Mouse (Mus musculus) skeletal muscle tissue, postnatal 0 days (tissue): ENCODE results near the gene Cubn. TPM values are rescaled to one million over a fixed set of nuclear protein-coding genes. Genes with fewer than 3 reads are reported as not detected.

ENCODE experiments used
- polyA plus RNA-seq: library from polyadenylated mRNA; unstranded; fragments of >200 nt; fragmentation: Nextera tagmentation; extraction: Ambion mirVana; gene quantifications from 2 replicates; pipeline ENCODE4 v1.2.1, GENCODE M21; 2015

The Cubn gene
- polyA plus RNA-seq: 0.05 and 0.06 TPM in 2 replicates

GRCm38 (mm10) chr2:13491734-13492133, at the start of gene Cubn:
TSS of gene Cubn (minus strand) at chr2:13491813.

GRCm38 (mm10) chr2:13271165-13271957, 220.3 kb downstream of the Cubn start, which contains the start of gene Rsu1:
TSS of gene Rsu1 (minus strand) at chr2:13271415.

Other genes with a start within 250 kb of the Cubn start
- gene Rsu1, start 220.4 kb downstream of the Cubn start, polyA plus RNA-seq: 124 and 137 TPM in 2 replicates
- 6.3 and 7.5 TPM in 2 replicates for gene Trdmt1, start 52.9 kb upstream of the Cubn start, polyA plus RNA-seq
- gene Vim, start 82.1 kb upstream of the Cubn start, polyA plus RNA-seq: 827 and 903 TPM in 2 replicates